ENCODE assay signal across 23 mouse cellular contexts in the genomic region with DNA sequence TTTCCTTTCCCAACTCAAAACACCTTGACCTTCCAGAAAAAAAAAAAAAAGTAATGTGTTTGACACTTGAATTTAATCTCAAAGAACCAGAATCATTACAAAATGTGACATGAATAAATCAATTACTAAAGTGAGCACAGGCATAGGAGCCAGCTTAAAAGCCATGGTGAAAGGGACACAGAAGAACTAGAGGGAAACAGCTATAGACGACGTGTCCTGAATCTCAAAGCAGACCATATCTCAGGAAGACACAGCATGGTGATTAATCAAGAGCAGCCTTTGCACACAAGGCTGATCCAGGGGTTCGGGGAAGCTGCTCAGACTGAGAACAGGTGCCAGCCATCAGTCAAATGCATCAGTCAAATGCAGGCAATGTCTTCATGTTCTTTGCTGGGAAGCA.
A peak's percentile ranks its signal among the peaks of the same experiment; 100 is the strongest.
DNase-seq lines count a peak whose midpoint lies in the region; ATAC-seq and TF ChIP-seq lines count a peak whose summit lies in the region.
"Had no signal": no experiment of that assay in that cellular context is flagged by ENCODE, and none has a peak within 500 bp of the region (broad histone marks: within the 10 kb centered on the region; RNA-seq: fewer than 3 reads in every experiment).

No protein-coding gene starts in this region.

- no peak overlapping the region for H3K27ac ChIP-seq in hindbrain, embryonic 15.5 days (replicated peaks)
- no peak overlapping the region for H3K27ac ChIP-seq in hindbrain, embryonic 14.5 days
- H3K27ac ChIP-seq in midbrain, embryonic 14.5 days (replicated peaks; ENCODE audit: low read depth, low read length): no peak overlapping the region
- no peak overlapping the region for H3K27ac ChIP-seq in midbrain, embryonic 10.5 days (replicated peaks)
- peak overlapping the region; percentile 24; the same call in 1 of the 2 replicates for H3K27ac ChIP-seq in midbrain, embryonic 16.5 days (ENCODE audit: low read length)
- H3K27ac ChIP-seq in forebrain, embryonic 12.5 days: no peak overlapping the region
- H3K27ac ChIP-seq: embryonic facial prominence, embryonic 12.5 days; embryonic facial prominence, embryonic 15.5 days; forebrain, embryonic 15.5 days; heart, embryonic 15.5 days had no signal

- H3K36me3 ChIP-seq in hindbrain, embryonic 15.5 days: no peaks in the 10 kb centered on the region
- no peaks in the 10 kb centered on the region for H3K36me3 ChIP-seq in hindbrain, embryonic 14.5 days (replicated peaks; ENCODE audit: control insufficient read depth, insufficient read depth)
- H3K36me3 ChIP-seq in midbrain, embryonic 14.5 days (ENCODE audit: control insufficient read depth, insufficient read depth, low read length): no peaks in the 10 kb centered on the region
- no peaks in the 10 kb centered on the region for H3K36me3 ChIP-seq in midbrain, embryonic 10.5 days
- no peaks in the 10 kb centered on the region for H3K36me3 ChIP-seq in midbrain, embryonic 16.5 days (ENCODE audit: control insufficient read depth, insufficient read depth, low read length)
- H3K36me3 ChIP-seq in forebrain, embryonic 12.5 days (replicated peaks): no peaks in the 10 kb centered on the region
- H3K36me3 ChIP-seq: embryonic facial prominence, embryonic 12.5 days; embryonic facial prominence, embryonic 15.5 days; forebrain, embryonic 15.5 days; heart, embryonic 12.5 days; heart, embryonic 15.5 days had no signal

- H3K4me2 ChIP-seq in hindbrain, embryonic 15.5 days: no peak overlapping the region
- H3K4me2 ChIP-seq in hindbrain, embryonic 14.5 days (replicated peaks): no peak overlapping the region
- no peak overlapping the region for H3K4me2 ChIP-seq in midbrain, embryonic 14.5 days (ENCODE audit: low read length)
- no peak overlapping the region for H3K4me2 ChIP-seq in midbrain, embryonic 16.5 days (ENCODE audit: low read length)
- no peak overlapping the region for H3K4me2 ChIP-seq in forebrain, embryonic 12.5 days
- H3K4me2 ChIP-seq: embryonic facial prominence, embryonic 12.5 days; embryonic facial prominence, embryonic 15.5 days; forebrain, embryonic 15.5 days; heart, embryonic 12.5 days; heart, embryonic 15.5 days had no signal

- no peaks in the 10 kb centered on the region for H3K4me1 ChIP-seq in hindbrain, embryonic 15.5 days (replicated peaks)
- H3K4me1 ChIP-seq in hindbrain, embryonic 14.5 days (replicated peaks; ENCODE audit: control insufficient read depth, insufficient read depth, low read length): no peaks in the 10 kb centered on the region
- H3K4me1 ChIP-seq in midbrain, embryonic 14.5 days (ENCODE audit: control insufficient read depth, insufficient read depth, low read length): no peaks in the 10 kb centered on the region
- H3K4me1 ChIP-seq in midbrain, embryonic 10.5 days: no peaks in the 10 kb centered on the region
- no peaks in the 10 kb centered on the region for H3K4me1 ChIP-seq in midbrain, embryonic 16.5 days (ENCODE audit: control insufficient read depth, insufficient read depth, low read length)
- no peaks in the 10 kb centered on the region for H3K4me1 ChIP-seq in forebrain, embryonic 12.5 days
- H3K4me1 ChIP-seq: embryonic facial prominence, embryonic 12.5 days; embryonic facial prominence, embryonic 15.5 days; forebrain, embryonic 15.5 days had no signal

- no peak overlapping the region for H3K9ac ChIP-seq in hindbrain, embryonic 15.5 days
- no peak overlapping the region for H3K9ac ChIP-seq in hindbrain, embryonic 14.5 days
- H3K9ac ChIP-seq in midbrain, embryonic 14.5 days (replicated peaks; ENCODE audit: low read length): no peak overlapping the region
- H3K9ac ChIP-seq in midbrain, embryonic 16.5 days (ENCODE audit: low read depth, low read length): no peak overlapping the region
- H3K9ac ChIP-seq in forebrain, embryonic 12.5 days: no peak overlapping the region
- H3K9ac ChIP-seq: embryonic facial prominence, embryonic 12.5 days; embryonic facial prominence, embryonic 15.5 days; forebrain, embryonic 15.5 days; heart, embryonic 12.5 days; heart, embryonic 15.5 days had no signal

- no peak for TF ChIP-seq CTCF in brain, embryonic 14.5 days (IDR thresholded peaks at IDR 0.05; ENCODE audit: borderline replicate concordance, extremely low read depth, insufficient read depth, insufficient read length)

- no peak overlapping the region for H3K4me3 ChIP-seq in hindbrain, embryonic 15.5 days
- H3K4me3 ChIP-seq in hindbrain, embryonic 14.5 days (replicated peaks; ENCODE audit: low read length): no peak overlapping the region
- H3K4me3 ChIP-seq in midbrain, embryonic 14.5 days (replicated peaks; ENCODE audit: low read depth, low read length): no peak overlapping the region
- no peak overlapping the region for H3K4me3 ChIP-seq in midbrain, embryonic 10.5 days
- no peak overlapping the region for H3K4me3 ChIP-seq in midbrain, embryonic 16.5 days (ENCODE audit: low read depth, low read length)
- no peak overlapping the region for H3K4me3 ChIP-seq in forebrain, embryonic 12.5 days (replicated peaks)
- H3K4me3 ChIP-seq: embryonic facial prominence, embryonic 12.5 days; embryonic facial prominence, embryonic 15.5 days; forebrain, embryonic 15.5 days; heart, embryonic 12.5 days; heart, embryonic 15.5 days had no signal

- no peaks in the 10 kb centered on the region for H3K9me3 ChIP-seq in hindbrain, embryonic 15.5 days
- H3K9me3 ChIP-seq in hindbrain, embryonic 14.5 days (ENCODE audit: control insufficient read depth, low read length): no peaks in the 10 kb centered on the region
- H3K9me3 ChIP-seq in midbrain, embryonic 14.5 days (ENCODE audit: control insufficient read depth, low read length): 0 out of 2 replicates have a peak, but pooled peaks cover 3% of the 10 kb centered on the region
- H3K9me3 ChIP-seq in midbrain, embryonic 10.5 days (replicated peaks): no peaks in the 10 kb centered on the region
- no peaks in the 10 kb centered on the region for H3K9me3 ChIP-seq in midbrain, embryonic 16.5 days (replicated peaks; ENCODE audit: control insufficient read depth, low read length, poor library complexity, severe bottlenecking)
- H3K9me3 ChIP-seq in forebrain, embryonic 12.5 days: no peaks in the 10 kb centered on the region
- H3K9me3 ChIP-seq: embryonic facial prominence, embryonic 12.5 days; embryonic facial prominence, embryonic 15.5 days; forebrain, embryonic 15.5 days; heart, embryonic 15.5 days had no signal

- peak; percentile 45; the same call in 1 of the 2 replicates for ATAC-seq in hindbrain, embryonic 15.5 days (ENCODE audit: low FRiP score, low read depth)
- ATAC-seq in hindbrain, embryonic 14.5 days (ENCODE audit: low FRiP score): no peak
- no peak for ATAC-seq in midbrain, embryonic 14.5 days (ENCODE audit: low FRiP score, low TSS enrichment)
- peak; percentile 55; the same call in 1 of the 2 replicates for ATAC-seq in midbrain, embryonic 16.5 days
- ATAC-seq in activated CD4-positive, CD25-positive, alpha-beta regulatory T cell, adult 4 months: no peak
- no peak for ATAC-seq in forebrain, embryonic 12.5 days (ENCODE audit: low FRiP score)
- ATAC-seq: forebrain, embryonic 15.5 days had no signal

- WGBS in hindbrain, embryonic 15.5 days: 54% methylated on average over 3 of the region's 3 CpGs
- WGBS in hindbrain, embryonic 14.5 days: 62% methylated on average over 3 of the region's 3 CpGs
- WGBS in midbrain, embryonic 14.5 days: 53% methylated on average over 3 of the region's 3 CpGs
- WGBS in midbrain, embryonic 10.5 days: 88% methylated on average over 3 of the region's 3 CpGs
- WGBS in midbrain, embryonic 16.5 days: 65% methylated on average over 3 of the region's 3 CpGs
- 79% methylated on average over 3 of the region's 3 CpGs for WGBS in forebrain, embryonic 12.5 days

- no peak for DNase-seq in hindbrain, embryonic 14.5 days (ENCODE audit: low spot score)
- peak; percentile 13 for DNase-seq in midbrain, embryonic 14.5 days
- no peak for DNase-seq in midbrain, embryonic 10.5 days (ENCODE audit: low spot score)
- DNase-seq in brain, embryonic 14.5 days (ENCODE audit: low read depth): peak; percentile 45
- DNase-seq: adrenal gland, postnatal 10 days; adrenal gland, postnatal 36 days; cerebellum, adult 11 months; cerebellum, adult 2 months; cerebellum, adult 9-11 months; cerebellum, postnatal 25 days; gastrocnemius, postnatal 25 days; heart, adult 18-20 months; heart, postnatal 10 days; heart, postnatal 36 days had no signal

- no peak for TF ChIP-seq POLR2A in brain, embryonic 14.5 days (IDR thresholded peaks at IDR 0.05; ENCODE audit: borderline replicate concordance, extremely low read depth, insufficient read depth, insufficient read length, poor library complexity, severe bottlenecking)

- no peaks in the 10 kb centered on the region for H3K27me3 ChIP-seq in hindbrain, embryonic 15.5 days
- no peaks in the 10 kb centered on the region for H3K27me3 ChIP-seq in hindbrain, embryonic 14.5 days (ENCODE audit: control insufficient read depth, insufficient read depth, low read length)
- H3K27me3 ChIP-seq in midbrain, embryonic 14.5 days (ENCODE audit: control insufficient read depth, insufficient read depth, low read length): no peaks in the 10 kb centered on the region
- H3K27me3 ChIP-seq in midbrain, embryonic 10.5 days (ENCODE audit: low read depth, poor library complexity, severe bottlenecking): no peaks in the 10 kb centered on the region
- no peaks in the 10 kb centered on the region for H3K27me3 ChIP-seq in midbrain, embryonic 16.5 days (ENCODE audit: control insufficient read depth, insufficient read depth, low read depth, low read length)
- no peaks in the 10 kb centered on the region for H3K27me3 ChIP-seq in forebrain, embryonic 12.5 days
- H3K27me3 ChIP-seq: embryonic facial prominence, embryonic 12.5 days; embryonic facial prominence, embryonic 15.5 days; forebrain, embryonic 15.5 days; heart, embryonic 12.5 days; heart, embryonic 15.5 days had no signal

Comparison
In these comparisons a context has a peak if more than half of its experiments do, and no peak if none do; other contexts are left out.
1. ATAC-seq: peak in hindbrain, embryonic 15.5 days (single experiment) and midbrain, embryonic 16.5 days (single experiment); none in hindbrain, embryonic 14.5 days (single experiment), midbrain, embryonic 14.5 days (single experiment), activated CD4-positive, CD25-positive, alpha-beta regulatory T cell, adult 4 months (single experiment) and forebrain, embryonic 12.5 days (single experiment).
2. DNase-seq: peak in midbrain, embryonic 14.5 days (single experiment) and brain, embryonic 14.5 days (single experiment); none in hindbrain, embryonic 14.5 days (single experiment) and midbrain, embryonic 10.5 days (single experiment).